In the genomic region with DNA sequence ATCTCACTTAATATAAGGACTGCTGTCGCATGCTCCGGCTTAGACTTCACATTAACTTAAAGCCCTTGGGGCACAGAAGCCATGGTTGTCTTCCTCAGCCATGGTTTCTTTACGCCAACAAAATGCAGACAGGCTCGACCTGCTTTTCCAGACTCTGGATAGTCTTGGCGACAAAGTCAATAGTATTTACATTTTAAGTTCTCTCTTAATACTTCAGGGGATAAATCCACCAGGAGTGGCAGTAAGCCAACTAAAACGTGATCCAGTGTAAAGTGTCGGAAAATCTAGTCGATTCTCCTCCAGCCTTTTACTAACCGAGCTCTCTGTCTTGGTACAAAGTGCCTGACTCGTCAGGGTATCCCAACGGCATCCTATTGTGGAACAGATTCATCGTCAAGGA, we compare ENCODE assay signal across 7 mouse cellular contexts. TPM values are rescaled to one million over a fixed set of nuclear protein-coding genes. Genes with fewer than 3 reads are reported as not detected.
DNase-seq lines count a peak whose midpoint lies in the region; ATAC-seq and TF ChIP-seq lines count a peak whose summit lies in the region.

No protein-coding gene starts in this region.

- no peak for TF ChIP-seq CTCF in lung, embryonic 14.5 days (IDR thresholded peaks at IDR 0.05; ENCODE audit: low read depth)

- no peak overlapping the region for H3K9ac ChIP-seq in lung, embryonic 14.5 days
- no peak overlapping the region for H3K9ac ChIP-seq in forebrain, embryonic 14.5 days (ENCODE audit: low read length)
- peak overlapping the region; percentile 86 for H3K9ac ChIP-seq in liver, embryonic 15.5 days
- peak overlapping the region; percentile 94 for H3K9ac ChIP-seq in stomach, embryonic 16.5 days (ENCODE audit: low read length)

- H3K27ac ChIP-seq in lung, embryonic 14.5 days (ENCODE audit: low read depth) = no peak overlapping the region
- no peak overlapping the region for H3K27ac ChIP-seq in forebrain, embryonic 14.5 days (ENCODE audit: low read depth, low read length)
- H3K27ac ChIP-seq in liver, embryonic 15.5 days (replicated peaks) = no peak overlapping the region
- no peak overlapping the region for H3K27ac ChIP-seq in stomach, embryonic 16.5 days (ENCODE audit: low read length)

- DNase-seq in lung, embryonic 14.5 days = peak; percentile 27
- DNase-seq in lung, postnatal 4 days = no peak
- no peak for DNase-seq in forebrain, embryonic 14.5 days (ENCODE audit: low spot score)
- DNase-seq in ovary, postnatal 14 days (ENCODE audit: low spot score) = no peak
- DNase-seq in adrenal gland, postnatal 25 days = no peak

- H3K4me1 ChIP-seq in lung, embryonic 14.5 days (ENCODE audit: insufficient read depth) = peaks cover 10% of the 10 kb centered on the region; the same call in 1 of the 2 replicates
- H3K4me1 ChIP-seq in forebrain, embryonic 14.5 days (ENCODE audit: control insufficient read depth, insufficient read depth, low read length) = peaks cover 11% of the 10 kb centered on the region
- peaks cover 21% of the 10 kb centered on the region for H3K4me1 ChIP-seq in liver, embryonic 15.5 days (replicated peaks)
- H3K4me1 ChIP-seq in stomach, embryonic 16.5 days (ENCODE audit: control insufficient read depth, insufficient read depth, low read length) = peaks cover 15% of the 10 kb centered on the region

- 58% methylated on average over 12 of the region's 12 CpGs for WGBS in lung, embryonic 14.5 days
- 83% methylated on average over 12 of the region's 12 CpGs for WGBS in forebrain, embryonic 14.5 days
- 61% methylated on average over 12 of the region's 12 CpGs for WGBS in liver, embryonic 15.5 days (ENCODE audit: insufficient replicate concordance)
- WGBS in stomach, embryonic 16.5 days = 62% methylated on average over 12 of the region's 12 CpGs

- H3K4me2 ChIP-seq in lung, embryonic 14.5 days = peak overlapping the region; percentile 80
- peak overlapping the region; percentile 63 for H3K4me2 ChIP-seq in forebrain, embryonic 14.5 days (ENCODE audit: low read length)
- peak overlapping the region; percentile 81 for H3K4me2 ChIP-seq in liver, embryonic 15.5 days
- peak overlapping the region; percentile 71 for H3K4me2 ChIP-seq in stomach, embryonic 16.5 days (ENCODE audit: low read depth, low read length)

- no peaks in the 10 kb centered on the region for H3K9me3 ChIP-seq in lung, embryonic 14.5 days (ENCODE audit: low read depth, low read length)
- no peaks in the 10 kb centered on the region for H3K9me3 ChIP-seq in forebrain, embryonic 14.5 days (replicated peaks; ENCODE audit: control insufficient read depth, low read length)
- H3K9me3 ChIP-seq in liver, embryonic 15.5 days (replicated peaks) = no peaks in the 10 kb centered on the region
- H3K9me3 ChIP-seq in stomach, embryonic 16.5 days (replicated peaks; ENCODE audit: control insufficient read depth, low read length) = no peaks in the 10 kb centered on the region

- H3K36me3 ChIP-seq in lung, embryonic 14.5 days (ENCODE audit: insufficient read depth) = peaks cover 16% of the 10 kb centered on the region
- peaks cover 16% of the 10 kb centered on the region for H3K36me3 ChIP-seq in forebrain, embryonic 14.5 days (ENCODE audit: control insufficient read depth, insufficient read depth, low read length)
- peaks cover 12% of the 10 kb centered on the region for H3K36me3 ChIP-seq in liver, embryonic 15.5 days (replicated peaks)
- H3K36me3 ChIP-seq in stomach, embryonic 16.5 days (ENCODE audit: control insufficient read depth, insufficient read depth, low read length) = no peaks in the 10 kb centered on the region

- no peak for ATAC-seq in lung, embryonic 14.5 days (ENCODE audit: insufficient read depth)
- ATAC-seq in forebrain, embryonic 14.5 days = no peak
- ATAC-seq in liver, embryonic 15.5 days (ENCODE audit: insufficient read depth) = no peak
- no peak for ATAC-seq in stomach, embryonic 16.5 days (ENCODE audit: insufficient read depth, low FRiP score)

- H3K27me3 ChIP-seq in lung, embryonic 14.5 days (ENCODE audit: insufficient read depth, low read length) = no peaks in the 10 kb centered on the region
- H3K27me3 ChIP-seq in forebrain, embryonic 14.5 days (replicated peaks; ENCODE audit: control insufficient read depth, insufficient read depth, low read length) = no peaks in the 10 kb centered on the region
- H3K27me3 ChIP-seq in liver, embryonic 15.5 days = peaks cover 14% of the 10 kb centered on the region; the same call in 1 of the 2 replicates
- H3K27me3 ChIP-seq in stomach, embryonic 16.5 days (ENCODE audit: control insufficient read depth, insufficient read depth, low read length) = no peaks in the 10 kb centered on the region

- peak overlapping the region; percentile 92 for H3K4me3 ChIP-seq in lung, embryonic 14.5 days (ENCODE audit: low read depth, low read length)
- H3K4me3 ChIP-seq in forebrain, embryonic 14.5 days (ENCODE audit: low read depth, low read length) = peak overlapping the region; percentile 73
- H3K4me3 ChIP-seq in liver, embryonic 15.5 days (replicated peaks) = peak overlapping the region; percentile 99
- H3K4me3 ChIP-seq in stomach, embryonic 16.5 days (replicated peaks; ENCODE audit: low read length) = peak overlapping the region; percentile 89

RNA-seq across cellular contexts. Expression of a gene that starts 1.0 kb away (rescaled TPM):
- polyA plus RNA-seq in lung, embryonic 14.5 days (2014; fragmentation: Nextera tagmentation; extraction: Ambion mirVana) = 119 and 131 TPM in 2 replicates
- polyA plus RNA-seq in forebrain, embryonic 14.5 days (2014; fragmentation: Nextera tagmentation; extraction: Ambion mirVana) = 158 and 170 TPM in 2 replicates
- polyA plus RNA-seq in liver, embryonic 15.5 days (2015; fragmentation: Nextera tagmentation; extraction: Ambion mirVana) = 37.1 and 40.1 TPM in 2 replicates
- 110 and 117 TPM in 2 replicates for polyA plus RNA-seq in stomach, embryonic 16.5 days (2015; fragmentation: Nextera tagmentation; extraction: Ambion mirVana)
- 75.0 and 77.5 TPM in 2 replicates for total RNA-seq in adrenal gland, postnatal 25 days (2021)

RNA-seq across cellular contexts. Expression of a gene that starts 19.8 kb away (rescaled TPM):
- polyA plus RNA-seq in lung, embryonic 14.5 days (2014; fragmentation: Nextera tagmentation; extraction: Ambion mirVana) = 12.8 and 12.9 TPM in 2 replicates
- 0.66 and 1.0 TPM in 2 replicates for polyA plus RNA-seq in forebrain, embryonic 14.5 days (2014; fragmentation: Nextera tagmentation; extraction: Ambion mirVana)
- polyA plus RNA-seq in liver, embryonic 15.5 days (2015; fragmentation: Nextera tagmentation; extraction: Ambion mirVana) = 5.8 and 6.9 TPM in 2 replicates
- 7.5 and 8.1 TPM in 2 replicates for polyA plus RNA-seq in stomach, embryonic 16.5 days (2015; fragmentation: Nextera tagmentation; extraction: Ambion mirVana)
- total RNA-seq in adrenal gland, postnatal 25 days (2021) = 10.6 and 11.4 TPM in 2 replicates

RNA-seq across cellular contexts. Expression of a gene that starts 52.3 kb away (rescaled TPM):
- 22.9 and 25.3 TPM in 2 replicates for polyA plus RNA-seq in lung, embryonic 14.5 days (2014; fragmentation: Nextera tagmentation; extraction: Ambion mirVana)
- polyA plus RNA-seq in forebrain, embryonic 14.5 days (2014; fragmentation: Nextera tagmentation; extraction: Ambion mirVana) = 26.0 and 30.5 TPM in 2 replicates
- 12.3 and 15.1 TPM in 2 replicates for polyA plus RNA-seq in liver, embryonic 15.5 days (2015; fragmentation: Nextera tagmentation; extraction: Ambion mirVana)
- 24.3 and 26.9 TPM in 2 replicates for polyA plus RNA-seq in stomach, embryonic 16.5 days (2015; fragmentation: Nextera tagmentation; extraction: Ambion mirVana)
- total RNA-seq in adrenal gland, postnatal 25 days (2021) = 35.5 and 44.8 TPM in 2 replicates

RNA-seq across cellular contexts. Expression of a gene that starts 57.1 kb away (rescaled TPM):
- polyA plus RNA-seq in lung, embryonic 14.5 days (2014; fragmentation: Nextera tagmentation; extraction: Ambion mirVana) = 39.5 and 47.7 TPM in 2 replicates
- 49.1 and 50.8 TPM in 2 replicates for polyA plus RNA-seq in forebrain, embryonic 14.5 days (2014; fragmentation: Nextera tagmentation; extraction: Ambion mirVana)
- 13.5 and 16.7 TPM in 2 replicates for polyA plus RNA-seq in liver, embryonic 15.5 days (2015; fragmentation: Nextera tagmentation; extraction: Ambion mirVana)
- polyA plus RNA-seq in stomach, embryonic 16.5 days (2015; fragmentation: Nextera tagmentation; extraction: Ambion mirVana) = 24.7 and 24.9 TPM in 2 replicates
- 37.9 and 47.1 TPM in 2 replicates for total RNA-seq in adrenal gland, postnatal 25 days (2021)

Comparison
In these comparisons a context has a peak if more than half of its experiments do, and no peak if none do; other contexts are left out.
1. H3K9ac ChIP-seq: peak in liver, embryonic 15.5 days (single experiment) and stomach, embryonic 16.5 days (single experiment); none in lung, embryonic 14.5 days (single experiment) and forebrain, embryonic 14.5 days (single experiment).
2. Peak in every context shown above with its lines, with median percentiles within 50 percentile points of each other: H3K4me2 ChIP-seq and H3K4me3 ChIP-seq.